Mouse (Mus musculus) hindbrain, embryonic 16.5 days (tissue): ENCODE results near the gene Neurog1. TPM values are rescaled to one million over a fixed set of nuclear protein-coding genes. Genes with fewer than 3 reads are reported as not detected.

Source experiments
- ATAC-seq: fragments of 200-750 bp; cut with Nextera tagmentation; 2 replicates; pipeline ENCODE4 v1.8.0; 2017; ENCODE audit warnings: moderate TSS enrichment, moderate library complexity
- H3K27ac ChIP-seq: fragments of 300-500 bp; sonication (generic); 2 replicates; pipeline ENCODE4 v1.5.1; 2014; ENCODE audit warnings: low read depth, mild to moderate bottlenecking, control low read depth, low read length, moderate library complexity
- H3K27me3 ChIP-seq: fragments of 300-500 bp; sonication (generic); replicated peaks from 2 replicates; pipeline ENCODE4 v1.6.1; 2014; ENCODE audit warnings: low read length; ENCODE audit not compliant: control insufficient read depth, insufficient read depth
- H3K36me3 ChIP-seq: fragments of 300-500 bp; sonication (generic); 2 replicates; pipeline ENCODE4 v1.6.1; 2014; ENCODE audit warnings: mild to moderate bottlenecking, low read length, moderate library complexity, mixed read lengths; ENCODE audit not compliant: control insufficient read depth, insufficient read depth
- H3K4me1 ChIP-seq: fragments of 300-500 bp; sonication (generic); 2 replicates; pipeline ENCODE4 v1.6.1; 2014; ENCODE audit warnings: low read depth, low read length; ENCODE audit not compliant: control insufficient read depth, insufficient read depth
- H3K4me2 ChIP-seq: fragments of 300-500 bp; sonication (generic); 2 replicates; pipeline ENCODE4 v1.6.1; 2014; ENCODE audit warnings: mild to moderate bottlenecking, low read length, control low read depth, moderate library complexity
- H3K4me3 ChIP-seq: fragments of 300-500 bp; sonication (generic); 2 replicates; pipeline ENCODE4 v1.5.1; 2014; ENCODE audit warnings: mild to moderate bottlenecking, low read length, control low read depth, moderate library complexity
- H3K9ac ChIP-seq: fragments of 300-500 bp; sonication (generic); 2 replicates; pipeline ENCODE4 v1.6.1; 2014; ENCODE audit warnings: low read depth, mild to moderate bottlenecking, control low read depth, low read length, moderate library complexity
- H3K9me3 ChIP-seq: fragments of 300-500 bp; sonication (generic); 2 replicates; pipeline ENCODE4 v1.6.1; 2014; ENCODE audit warnings: mild to moderate bottlenecking, low read length, moderate library complexity; ENCODE audit not compliant: control insufficient read depth
- WGBS: fragments of 180-500 bp; shearing (Covaris S2); extraction: QIAGEN DNeasy Blood & Tissue Kit; methylation state at CpG from one replicate; pipeline ENCODE4 v1.1.7; 2014; 5-methylcytosine and 5-hydroxymethylcytosine counted together
- polyA plus RNA-seq: library from polyadenylated mRNA; unstranded; fragments of >200 nt; fragmentation: Nextera tagmentation; extraction: Ambion mirVana; gene quantifications from 2 replicates; pipeline ENCODE4 v1.2.1, GENCODE M21; 2015

Gene Neurog1
- polyA plus RNA-seq, 1 experiment from 2014 or later = 0.11 TPM

GRCm38 (mm10) chr13:56226175-56226954 is 25.6 kb downstream of the Neurog1 start:
- Histone ChIP-seq H3K27me3 (peaks cover 44% of the 10 kb centered on the region), H3K4me3 (no peak overlapping the region), H3K9me3 (no peaks in the 10 kb centered on the region), H3K9ac (no peak overlapping the region), H3K27ac (peak overlapping the region; percentile 64; the same call in 1 of the 2 replicates), H3K4me2 (no peak overlapping the region), H3K36me3 (no peaks in the 10 kb centered on the region), H3K4me1 (peaks cover 21% of the 10 kb centered on the region)
- peak; percentile 75 for ATAC-seq
- 14% methylated on average over 10 of the region's 10 CpGs for WGBS

- H3K27me3 ChIP-seq = peaks cover 33% of the 10 kb centered on the region
- peaks cover 24% of the 10 kb centered on the region for H3K4me1 ChIP-seq
Observed at GRCm38 (mm10) chr13:56223625-56224024, 28.3 kb downstream of the Neurog1 start.

GRCm38 (mm10) chr13:56222849-56223246 is 29.1 kb downstream of the Neurog1 start:
- ATAC-seq = no peak
- Histone ChIP-seq H3K27me3 (peaks cover 31% of the 10 kb centered on the region), H3K36me3 (no peaks in the 10 kb centered on the region), H3K4me1 (peaks cover 24% of the 10 kb centered on the region), H3K9ac (no peak overlapping the region), H3K9me3 (no peaks in the 10 kb centered on the region), H3K4me3 (no peak overlapping the region), H3K27ac (no peak overlapping the region), H3K4me2 (no peak overlapping the region)
- WGBS = 7% methylated on average over 4 of the region's 4 CpGs

More at GRCm38 (mm10) chr13:56223625-56224024, 28.3 kb downstream of the Neurog1 start:
- H3K27ac ChIP-seq = no peak overlapping the region
- 7% methylated on average over 19 of the region's 21 CpGs for WGBS
- H3K4me3 ChIP-seq = no peak overlapping the region
- ATAC-seq = no peak
- H3K9ac ChIP-seq = peak overlapping the region; percentile 20
- H3K9me3 ChIP-seq = no peaks in the 10 kb centered on the region
- no peak overlapping the region for H3K4me2 ChIP-seq
- H3K36me3 ChIP-seq = no peaks in the 10 kb centered on the region

DNA sequence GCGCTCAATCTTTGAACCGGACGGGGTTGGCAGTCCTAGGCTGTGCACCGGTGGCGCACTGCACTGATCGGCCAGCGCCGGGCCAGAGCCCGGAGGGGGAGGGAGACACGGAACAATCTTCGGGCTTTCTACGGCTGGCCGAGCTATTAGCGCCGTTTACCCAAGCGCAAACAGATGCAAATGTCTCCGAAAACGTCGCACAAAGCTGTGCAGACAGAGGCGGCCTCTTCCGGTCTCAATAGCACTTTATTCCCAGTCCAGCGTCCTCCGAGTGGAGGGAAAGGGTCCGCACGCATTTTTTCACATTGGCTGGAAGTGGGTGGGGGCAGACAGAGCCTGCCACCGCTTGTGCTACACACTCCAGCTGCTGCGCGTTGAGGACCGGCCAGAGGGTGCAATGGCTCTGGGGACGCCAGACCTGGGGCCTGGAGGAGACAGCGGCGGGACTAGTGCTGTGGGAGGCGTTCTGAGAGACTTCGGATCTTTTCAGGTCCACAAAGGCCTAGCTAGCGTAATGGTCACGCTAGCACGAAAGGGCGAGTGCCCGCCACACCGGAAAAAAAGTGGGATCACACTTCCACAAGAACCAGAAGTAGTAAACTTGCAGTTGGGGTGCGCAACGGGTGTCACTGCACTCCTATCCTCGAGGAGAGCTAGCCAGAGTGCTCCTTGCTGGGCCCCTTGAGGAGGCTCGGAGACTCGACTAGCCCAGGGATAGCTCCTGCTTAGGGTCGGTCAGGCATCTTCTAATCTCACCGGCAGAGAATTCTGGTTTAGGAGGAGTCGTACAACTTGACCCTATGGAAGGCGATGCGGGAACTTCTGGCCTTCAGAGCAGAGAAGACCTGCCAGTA is 29.7 kb downstream of the Neurog1 start:
- H3K4me2 ChIP-seq = peak overlapping the region; percentile 74
- no peaks in the 10 kb centered on the region for H3K9me3 ChIP-seq
- WGBS = 3% methylated on average over 50 of the region's 50 CpGs
- peaks cover 24% of the 10 kb centered on the region for H3K4me1 ChIP-seq
- H3K27ac ChIP-seq = no peak overlapping the region
- peak overlapping the region; percentile 42 for H3K4me3 ChIP-seq
- peak; percentile 74 for ATAC-seq
- no peaks in the 10 kb centered on the region for H3K36me3 ChIP-seq
- H3K9ac ChIP-seq = 0 out of 2 replicates have a peak overlapping the region, but pooled peaks have one; percentile 8
- H3K27me3 ChIP-seq = peaks cover 33% of the 10 kb centered on the region

DNA sequence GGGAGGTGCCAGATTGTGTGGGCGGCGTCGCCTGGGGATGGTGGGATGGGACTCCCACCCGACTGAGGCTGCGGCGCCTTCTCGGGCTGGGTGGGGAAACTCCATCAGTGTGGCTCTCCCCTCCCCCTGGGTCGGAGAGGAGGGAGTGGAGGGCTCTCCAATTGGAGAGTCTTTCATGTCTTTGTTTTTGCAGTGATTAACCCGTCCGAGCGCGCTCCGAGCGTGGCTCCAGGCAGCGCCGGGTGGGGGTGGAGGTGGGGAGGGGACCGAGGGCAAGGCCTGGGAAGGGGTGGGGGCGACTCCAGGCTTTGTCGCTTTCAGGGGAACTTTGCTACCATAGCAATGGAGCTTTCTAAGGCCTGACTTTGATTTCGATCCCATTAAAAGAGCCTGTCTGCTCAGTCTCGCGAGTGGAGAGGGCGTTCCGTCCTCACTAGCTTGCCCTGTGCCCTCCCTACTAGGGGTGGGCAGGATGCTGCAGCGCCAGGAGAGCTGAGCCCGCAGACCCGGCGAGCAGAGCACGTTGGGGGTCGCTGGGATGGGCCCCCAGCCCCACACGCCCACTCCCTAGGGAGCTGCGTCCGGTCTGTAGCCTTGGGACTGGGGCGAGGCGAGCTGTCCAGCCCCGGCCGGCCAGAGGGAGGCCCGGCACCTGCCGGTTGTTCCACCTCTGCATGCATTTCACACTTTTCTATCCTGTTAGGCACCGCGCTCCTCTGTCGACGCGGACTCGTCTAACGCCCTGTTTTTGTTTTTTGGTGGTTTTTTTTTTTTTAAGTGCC is 30.6 kb downstream of the Neurog1 start:
- whole genome bisulfite sequencing = 3% methylated on average over 44 of the region's 46 CpGs
- Histone ChIP-seq H3K27me3 (peaks cover 33% of the 10 kb centered on the region), H3K4me1 (peaks cover 24% of the 10 kb centered on the region), H3K9ac (peak overlapping the region; percentile 60), H3K27ac (no peak overlapping the region), H3K4me2 (peak overlapping the region; percentile 74), H3K36me3 (no peaks in the 10 kb centered on the region), H3K9me3 (no peaks in the 10 kb centered on the region), H3K4me3 (peak overlapping the region; percentile 42)
- peak; percentile 71 for ATAC-seq

DNA sequence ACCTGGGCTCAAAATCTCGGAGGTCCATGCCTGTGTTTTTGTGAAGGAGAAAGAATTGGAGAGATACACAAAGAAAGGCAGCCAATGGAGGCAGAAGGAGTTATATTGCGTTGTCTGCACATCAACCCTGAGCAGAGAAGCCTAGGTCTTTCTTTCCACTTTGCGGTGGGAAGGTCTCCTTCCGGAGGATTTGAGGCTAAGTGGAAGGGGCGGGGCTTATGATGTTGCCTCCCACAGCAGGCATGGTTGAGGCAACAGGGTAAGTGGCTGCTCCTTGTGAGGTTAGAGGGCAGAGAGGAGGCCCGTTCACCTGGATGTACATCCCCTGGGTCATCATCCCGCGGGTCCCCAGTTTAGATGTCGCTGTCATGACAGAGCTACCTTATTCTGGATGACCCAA is 32.7 kb downstream of the Neurog1 start:
- 71% methylated on average over 9 of the region's 9 CpGs for WGBS
- Histone ChIP-seq H3K9me3 (no peaks in the 10 kb centered on the region), H3K4me1 (peaks cover 22% of the 10 kb centered on the region), H3K36me3 (no peaks in the 10 kb centered on the region), H3K27me3 (peaks cover 24% of the 10 kb centered on the region), H3K27ac (no peak overlapping the region), H3K4me3 (no peak overlapping the region), H3K9ac (no peak overlapping the region), H3K4me2 (no peak overlapping the region)
- no peak for ATAC-seq

- H3K27ac ChIP-seq = no peak overlapping the region
- H3K9me3 ChIP-seq = peaks cover under 1% of the 10 kb centered on the region
- WGBS = 12% methylated on average over 4 of the region's 4 CpGs
- no peak overlapping the region for H3K4me3 ChIP-seq
- peaks cover 2% of the 10 kb centered on the region for H3K4me1 ChIP-seq
- H3K4me2 ChIP-seq = no peak overlapping the region
- H3K27me3 ChIP-seq = peaks cover 5% of the 10 kb centered on the region
- H3K9ac ChIP-seq = no peak overlapping the region
- ATAC-seq = no peak
- H3K36me3 ChIP-seq = no peaks in the 10 kb centered on the region
Observed at GRCm38 (mm10) chr13:56216090-56216489, 35.9 kb downstream of the Neurog1 start.

DNA sequence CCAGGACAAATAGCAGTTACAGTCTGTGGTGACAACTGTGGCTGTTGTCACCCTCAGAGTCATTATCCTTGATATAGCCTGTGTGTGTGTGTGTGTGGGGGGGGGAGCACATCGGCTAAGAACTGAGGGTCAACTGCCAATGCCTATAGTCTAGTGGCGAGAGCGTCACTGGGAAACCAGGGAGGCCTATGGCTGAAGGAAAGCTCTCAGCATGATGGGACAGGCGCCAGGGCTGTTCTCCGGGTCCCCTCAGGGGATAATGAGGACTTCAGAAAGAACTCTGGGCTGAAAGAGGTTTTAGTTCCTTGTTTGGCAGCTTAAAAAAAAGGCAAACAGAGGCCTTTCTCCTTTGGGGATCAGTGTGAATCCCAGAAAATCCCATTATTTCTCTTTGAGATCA is 37.3 kb downstream of the Neurog1 start:
- H3K4me3 ChIP-seq = no peak overlapping the region
- peaks cover 5% of the 10 kb centered on the region for H3K27me3 ChIP-seq
- peak; percentile 70 for ATAC-seq
- H3K27ac ChIP-seq = peak overlapping the region; percentile 36; the same call in 1 of the 2 replicates
- no peak overlapping the region for H3K4me2 ChIP-seq
- WGBS = 42% methylated on average over 5 of the region's 5 CpGs
- no peaks in the 10 kb centered on the region for H3K36me3 ChIP-seq
- no peak overlapping the region for H3K9ac ChIP-seq
- H3K4me1 ChIP-seq = no peaks in the 10 kb centered on the region
- peaks cover 5% of the 10 kb centered on the region for H3K9me3 ChIP-seq
